Mouse (Mus musculus): ENCODE measurements around the gene Pgf.

GRCm38 (mm10) chr12:85140036-85140701 is 37.4 kb downstream of the Pgf start:
- no peak for TF ChIP-seq CTCF (IDR thresholded peaks at IDR 0.05; ENCODE audit: control insufficient read depth, insufficient read depth, insufficient read length)
- no peak for TF ChIP-seq MAX (IDR thresholded peaks at IDR 0.05)
- TF ChIP-seq CEBPB (IDR thresholded peaks at IDR 0.05; ENCODE audit: low read depth): no peak
- no peak for TF ChIP-seq USF1 (IDR thresholded peaks at IDR 0.05; ENCODE audit: low read depth)
- no peak for TF ChIP-seq MYOG (IDR thresholded peaks at IDR 0.05; ENCODE audit: control insufficient read depth, extremely low read depth, insufficient read length)
- no peak for TF ChIP-seq MYOD1 (IDR thresholded peaks at IDR 0.05; ENCODE audit: control insufficient read depth, insufficient read length, low read depth)

Data from C2C12 (cell line).